Mouse (Mus musculus): ENCODE data around the gene Yy2. TPM values are rescaled to one million over a fixed set of nuclear protein-coding genes. Genes with fewer than 3 reads are reported as not detected.

The Yy2 gene
- 1 to 10 TPM in 1 of 2 experiments, under 1 TPM in 1; 0.79 to 1.9 TPM for total RNA-seq (2021)

DNA sequence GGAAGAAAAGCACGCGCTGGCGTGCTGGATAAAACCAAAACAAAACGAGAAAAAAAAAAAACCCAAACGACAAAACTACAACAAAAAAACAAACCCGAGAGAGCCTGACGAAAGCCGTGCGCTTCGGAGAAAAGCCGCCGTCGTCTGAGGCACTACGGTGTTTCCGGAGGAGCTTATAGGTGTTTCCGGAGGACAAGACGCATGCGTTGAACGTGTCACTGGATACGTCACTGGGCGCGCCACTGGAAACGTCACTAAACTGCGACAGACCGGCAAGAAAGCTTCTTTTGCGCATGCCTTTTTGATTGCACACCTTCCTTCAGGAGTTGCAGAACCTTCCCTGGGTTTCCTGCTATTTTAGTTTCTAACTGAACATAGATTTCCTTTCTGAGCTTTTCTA, at the start of gene Yy2:
Gene Yy2 (minus strand): TSS at position 146 of the 400 bp plus-strand sequence.
- DNase-seq = no peak

DNA sequence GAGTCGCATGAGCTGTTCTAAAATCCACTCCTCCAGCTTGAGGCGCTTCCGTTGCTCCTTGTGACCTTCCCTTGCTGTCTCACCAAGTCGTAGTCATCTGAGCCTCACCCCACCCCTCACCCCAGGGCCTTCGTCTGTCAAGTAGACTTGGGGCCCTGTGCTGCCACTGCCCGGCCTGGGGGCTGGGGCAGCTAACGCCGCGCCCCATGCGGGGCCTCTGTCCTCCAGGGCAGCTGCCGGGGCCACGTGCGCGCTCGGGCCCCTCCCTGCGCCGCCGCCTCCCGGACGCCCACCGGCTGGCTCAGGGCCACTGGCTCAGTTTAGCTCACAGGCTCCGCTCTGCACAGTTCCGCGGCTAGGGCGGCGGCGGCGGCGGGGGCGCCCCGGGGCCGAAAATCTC, 44.1 kb upstream of the Yy2 start:
- DNase-seq = no peak

DNA sequence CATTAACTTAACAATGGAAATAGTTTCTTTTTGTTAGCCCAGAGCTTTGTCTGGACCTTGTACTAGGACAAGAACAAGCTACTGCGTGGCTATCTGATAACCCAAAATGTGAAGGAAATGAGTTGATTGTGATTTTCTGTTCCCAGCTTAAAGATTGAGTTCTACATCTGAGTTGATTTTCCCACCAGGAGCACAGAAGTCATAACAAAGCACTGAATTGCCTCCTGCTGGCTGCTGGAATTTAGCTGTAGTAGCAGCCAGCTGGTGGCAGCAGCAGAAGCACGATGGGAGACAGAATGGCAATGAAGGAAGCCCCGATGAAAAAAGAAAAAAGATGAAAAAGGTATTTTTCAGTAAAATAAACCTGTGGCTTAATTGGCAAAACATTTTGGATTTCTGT, 32.7 kb upstream of the Yy2 start:
- peak; percentile 22 for DNase-seq

DNA sequence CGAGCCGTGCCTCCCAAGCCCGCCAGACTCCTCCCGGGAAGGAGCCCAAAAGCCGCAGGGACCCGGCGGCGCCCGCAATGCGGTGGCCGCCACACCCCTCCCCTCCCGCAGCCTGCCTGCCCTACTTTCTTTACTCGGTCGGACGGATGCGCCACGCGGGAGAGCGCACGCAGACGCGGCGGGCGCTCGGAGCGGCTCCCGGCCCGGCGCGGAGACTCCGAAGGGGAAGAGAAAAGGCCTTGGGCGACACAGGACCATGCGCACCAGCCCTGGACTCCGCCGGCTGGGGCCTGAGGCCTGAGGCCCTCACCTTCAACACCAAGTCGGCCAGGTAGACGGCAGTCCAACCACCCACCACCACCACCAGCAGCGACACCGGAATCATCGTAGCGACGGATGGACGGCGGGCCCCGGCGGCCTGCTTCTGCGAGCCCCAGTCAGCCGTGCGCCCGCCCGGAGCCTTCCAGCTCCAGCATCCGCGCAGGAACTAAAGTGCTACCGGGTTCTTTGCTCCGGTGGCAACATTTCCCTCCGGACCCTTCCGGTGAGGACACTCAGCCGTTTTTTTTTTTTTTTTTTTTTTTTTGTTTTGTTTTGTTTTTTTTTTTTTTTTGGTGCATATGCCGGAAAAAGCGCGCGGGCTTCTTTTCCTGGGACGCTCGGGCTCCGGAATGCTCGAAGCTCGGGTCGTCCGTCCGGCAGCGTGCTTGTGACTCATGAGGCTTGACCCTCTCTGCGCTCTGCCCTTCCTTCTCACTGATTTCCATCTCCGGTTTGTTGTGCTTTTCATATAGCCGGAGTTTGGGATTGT, 29.6 kb upstream of the Yy2 start, which contains the start of gene Mbtps2:
Gene Mbtps2 (minus strand): TSS at position 530 of the 811 bp plus-strand sequence.
- peak; percentile 73 for DNase-seq

DNA sequence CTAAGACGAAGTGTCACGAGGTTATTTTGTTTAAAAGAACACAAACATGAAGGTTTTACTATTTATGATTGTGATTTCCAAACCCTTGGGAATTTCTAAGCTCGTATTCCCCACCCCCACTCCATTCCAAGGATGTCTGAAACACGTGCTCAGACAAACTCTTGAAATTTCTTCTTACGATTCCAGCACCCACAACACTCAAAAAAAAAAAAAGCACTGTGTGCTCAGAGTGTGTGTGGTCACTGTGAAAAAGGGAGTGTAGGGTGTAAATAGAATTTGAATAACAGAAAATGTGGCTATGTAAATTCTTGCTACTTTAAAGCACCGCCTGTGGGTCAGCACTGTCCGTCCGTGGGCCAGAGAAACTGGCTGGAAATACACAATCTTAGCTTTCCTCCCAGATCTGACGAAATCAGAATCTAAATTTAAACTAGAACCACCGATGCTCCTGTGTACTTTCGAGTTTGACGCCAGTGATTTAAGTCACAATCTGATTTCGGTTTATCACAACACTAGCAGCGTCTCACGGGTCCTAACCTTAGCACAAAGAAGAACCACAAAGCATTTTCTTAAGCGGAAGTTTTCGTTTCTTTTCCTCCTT, 28.9 kb upstream of the Yy2 start:
- DNase-seq = no peak

DNA sequence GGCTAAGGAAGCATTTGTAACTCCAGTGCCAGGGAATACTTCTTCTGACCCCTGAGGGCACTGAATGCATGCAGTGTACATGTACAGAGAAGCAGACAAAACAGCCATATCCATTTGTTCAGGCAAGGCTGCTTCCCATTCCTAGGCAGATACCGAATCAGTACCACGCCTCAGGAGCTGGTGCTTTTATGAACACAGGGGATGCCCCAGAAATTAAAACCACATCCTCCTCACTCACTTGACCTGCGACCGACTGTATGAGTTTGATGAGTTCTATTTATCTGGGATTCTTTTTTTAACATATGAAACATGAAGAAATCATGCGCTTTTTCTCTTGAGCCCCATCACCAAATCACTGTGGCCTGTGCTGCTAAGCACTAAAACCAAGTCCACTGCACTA, 28.0 kb upstream of the Yy2 start:
- DNase-seq = no peak

DNA sequence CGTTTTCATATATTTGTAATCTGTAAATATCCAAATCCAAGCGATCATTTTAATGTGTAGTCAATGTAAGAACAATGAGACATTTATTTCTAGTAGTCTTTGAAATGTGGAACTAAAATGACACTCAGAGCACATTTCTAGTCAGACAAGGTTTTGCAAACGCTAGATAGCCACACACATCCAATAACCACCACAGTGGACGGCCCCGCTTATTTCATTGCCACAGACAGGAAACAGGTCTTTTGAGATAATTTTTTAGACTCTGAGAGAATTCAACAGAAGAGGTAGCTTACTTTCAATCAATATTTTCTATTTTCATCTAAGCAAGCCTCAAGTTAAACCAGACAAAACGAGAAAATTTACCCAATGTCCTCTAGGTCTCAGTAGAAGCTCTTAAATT, 27.1 kb upstream of the Yy2 start:
- no peak for DNase-seq

DNA sequence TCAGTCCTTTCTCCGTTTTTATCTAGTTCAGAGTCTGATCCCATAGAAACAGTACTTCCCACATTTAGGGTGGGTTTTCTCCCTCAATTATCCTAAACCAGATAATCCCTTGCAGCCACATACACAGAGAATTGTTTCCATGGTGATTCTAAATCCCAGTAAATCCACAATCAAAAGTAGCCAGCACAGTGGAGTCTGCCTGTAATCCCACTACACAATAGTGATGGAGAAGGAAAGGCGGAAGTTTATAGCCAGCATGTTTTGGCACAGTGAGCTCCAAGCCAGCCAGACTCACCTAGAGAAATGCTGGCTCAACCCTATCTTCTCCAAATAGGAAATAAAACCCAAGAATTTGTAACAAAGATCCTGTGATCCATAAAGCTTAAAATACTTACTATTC, 25.8 kb upstream of the Yy2 start:
- no peak for DNase-seq

DNA sequence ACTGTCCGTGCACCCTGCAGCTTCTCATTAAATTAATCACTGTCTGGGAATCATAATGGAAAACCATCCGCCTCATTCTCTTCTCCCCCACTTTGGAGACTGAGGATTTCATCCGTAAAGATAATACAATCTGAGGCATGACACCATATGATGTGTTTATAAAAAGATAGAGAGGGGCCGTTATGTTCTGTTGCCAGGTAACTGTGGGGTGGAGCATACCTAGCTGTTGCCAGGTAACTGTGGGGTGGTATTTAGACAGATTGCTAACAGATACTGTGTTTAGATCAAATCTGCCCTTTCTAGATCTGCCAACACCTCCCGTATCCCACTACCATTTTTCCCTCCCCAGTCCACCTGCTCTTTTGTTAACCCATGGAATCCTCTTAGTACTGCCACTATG, 18.2 kb upstream of the Yy2 start:
- DNase-seq = no peak

DNA sequence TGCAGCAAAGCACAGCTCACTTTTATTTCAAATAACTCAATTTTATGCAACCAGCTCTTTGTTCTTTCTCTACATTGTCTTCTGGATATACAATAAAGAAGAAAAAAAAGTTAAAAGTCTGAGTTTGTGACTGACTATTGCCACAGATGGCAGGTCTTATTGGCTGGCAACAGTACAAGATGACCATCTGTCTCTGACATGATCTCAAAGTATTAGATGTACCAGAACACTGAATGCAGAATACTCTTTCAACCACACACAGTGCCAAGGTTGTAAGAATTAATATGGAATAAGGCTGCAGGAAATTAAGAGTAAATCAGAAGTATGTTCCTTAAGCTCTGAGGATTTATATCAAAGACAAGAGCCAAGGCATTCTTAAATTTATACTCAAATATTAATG, 17.6 kb upstream of the Yy2 start:
- DNase-seq = no peak

DNA sequence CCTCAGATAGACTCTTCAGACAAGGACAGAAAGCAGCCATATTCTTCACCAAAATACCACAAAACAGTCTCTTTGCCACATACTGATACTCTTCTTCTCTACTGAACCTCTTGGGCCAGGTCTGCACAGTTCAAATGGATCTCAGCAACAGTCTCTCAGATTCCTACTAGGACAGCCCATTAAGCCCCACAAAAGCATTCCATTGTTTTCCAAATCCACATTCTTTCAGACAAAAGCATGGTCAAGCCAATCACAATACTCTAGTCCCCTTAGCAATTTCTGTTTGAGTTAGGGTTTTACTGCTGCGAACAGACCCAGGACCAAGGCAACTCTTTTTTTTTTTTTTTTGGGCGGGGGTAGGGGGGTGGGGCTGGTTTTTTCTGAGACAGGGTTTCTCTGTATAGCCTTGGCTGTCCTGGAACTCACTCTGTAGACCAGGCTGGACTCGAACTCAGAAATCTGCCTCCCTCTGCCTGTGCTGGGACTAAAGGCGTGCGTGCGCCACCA, 10.4 kb upstream of the Yy2 start:
- no peak for DNase-seq

DNA sequence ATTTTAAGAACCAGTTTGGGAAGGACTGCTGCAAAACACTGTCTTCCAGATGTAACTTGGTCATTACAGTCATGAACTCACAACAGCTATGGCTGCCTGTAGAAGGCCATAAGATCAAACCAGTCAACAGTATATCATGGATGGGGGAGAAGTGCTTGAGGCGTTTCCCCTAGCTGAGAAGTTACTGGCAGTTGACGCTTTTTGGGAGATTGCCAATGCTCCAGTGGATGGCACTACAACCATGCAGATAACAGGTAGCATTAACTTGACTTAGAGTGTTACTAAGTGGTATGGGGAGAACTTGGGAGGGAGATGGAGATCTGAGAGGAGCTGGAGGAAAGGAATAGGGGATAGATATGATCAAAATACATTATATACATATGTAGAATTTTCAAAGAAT, 5.9 kb upstream of the Yy2 start:
- DNase-seq = no peak

DNA sequence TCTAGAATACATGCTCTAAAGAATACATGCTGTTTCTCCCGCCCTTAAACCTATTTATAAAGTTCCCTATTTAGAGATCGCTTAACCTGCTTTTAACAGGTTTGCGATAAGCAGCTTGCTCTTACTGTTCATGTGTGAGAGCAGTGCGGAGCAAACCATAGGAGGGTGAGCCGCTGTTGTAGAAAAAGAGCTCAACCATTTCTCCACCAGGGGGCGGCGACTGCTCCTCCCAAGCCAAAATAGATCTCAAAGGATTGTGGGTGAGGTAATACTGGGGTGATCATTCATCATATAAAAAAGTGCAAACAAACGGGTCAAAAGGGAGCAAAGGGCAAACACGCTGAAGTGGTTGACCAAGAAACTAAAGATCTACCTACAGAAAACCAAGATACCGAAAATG, 5.0 kb downstream of the Yy2 start:
- DNase-seq = no peak

DNA sequence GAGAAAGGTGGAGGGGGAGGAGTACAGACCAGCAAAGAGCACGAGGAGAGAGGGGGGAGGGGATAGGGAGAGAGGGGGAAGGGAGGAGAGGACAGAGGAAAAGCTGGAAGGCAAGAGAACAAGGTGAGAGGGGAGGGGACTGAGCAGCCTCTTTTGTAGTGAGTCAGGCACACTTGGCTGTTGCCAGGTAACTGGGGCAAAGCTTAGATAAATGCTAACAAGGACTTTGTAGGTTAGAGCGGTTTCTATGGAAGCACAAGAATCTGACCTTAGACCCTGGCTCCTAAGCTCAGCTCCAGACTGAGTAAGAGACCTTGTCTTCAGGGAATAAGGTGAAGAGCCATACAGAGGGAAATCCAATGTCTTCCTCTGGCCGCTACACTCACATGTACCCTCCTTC, 21.7 kb downstream of the Yy2 start:
- no peak for DNase-seq

Other genes with a start within 250 kb of the Yy2 start
- under 1 TPM; 0.17 to 0.18 TPM for gene Phex, start 153.7 kb downstream of the Yy2 start, total RNA-seq (2021)
- 10 to 100 TPM; 24.2 to 25.3 TPM for gene Sms, start 76.7 kb downstream of the Yy2 start, total RNA-seq (2021)
- 10 to 100 TPM; 17.8 to 17.9 TPM for gene Mbtps2, start 29.7 kb upstream of the Yy2 start, total RNA-seq (2021)
- 100 to 1,000 TPM; 460 to 475 TPM for gene Smpx, start 129.9 kb upstream of the Yy2 start, total RNA-seq (2021)
- gene Klhl34, start 249.4 kb upstream of the Yy2 start, total RNA-seq (2021) = 1 to 10 TPM; 1.1 to 1.7 TPM